Mouse (Mus musculus): ENCODE data around the gene Aire. TPM values are rescaled to one million over a fixed set of nuclear protein-coding genes. Genes with fewer than 3 reads are reported as not detected.

Aire gene
- 3.6 TPM in 2 replicates for polyA plus RNA-seq (2012; rRNA removed)

DNA sequence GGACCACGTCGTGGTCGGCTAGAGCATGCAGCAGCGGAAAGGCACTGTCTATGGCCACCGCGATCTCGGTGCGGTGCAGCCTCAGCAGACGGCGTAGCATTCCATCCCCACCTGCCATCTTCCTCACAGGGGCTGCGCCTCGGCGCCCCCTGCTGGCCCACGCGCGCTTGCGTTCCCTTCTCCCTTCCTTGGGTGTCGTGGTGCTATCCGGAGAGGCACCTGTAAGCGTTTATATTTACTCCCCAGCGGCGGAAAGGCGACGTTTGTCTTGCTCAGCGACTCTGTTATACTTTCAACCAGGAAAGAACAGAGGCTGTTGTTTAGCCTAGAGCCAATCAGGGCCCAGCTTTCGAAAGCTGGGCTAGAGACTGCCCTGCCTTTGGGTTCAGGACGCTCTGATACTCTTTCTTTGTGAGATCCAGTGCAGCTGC lies at the start of gene Aire:
Gene Aire, minus strand, starts transcription at position 205 of the 431 bp plus-strand sequence.

DNA sequence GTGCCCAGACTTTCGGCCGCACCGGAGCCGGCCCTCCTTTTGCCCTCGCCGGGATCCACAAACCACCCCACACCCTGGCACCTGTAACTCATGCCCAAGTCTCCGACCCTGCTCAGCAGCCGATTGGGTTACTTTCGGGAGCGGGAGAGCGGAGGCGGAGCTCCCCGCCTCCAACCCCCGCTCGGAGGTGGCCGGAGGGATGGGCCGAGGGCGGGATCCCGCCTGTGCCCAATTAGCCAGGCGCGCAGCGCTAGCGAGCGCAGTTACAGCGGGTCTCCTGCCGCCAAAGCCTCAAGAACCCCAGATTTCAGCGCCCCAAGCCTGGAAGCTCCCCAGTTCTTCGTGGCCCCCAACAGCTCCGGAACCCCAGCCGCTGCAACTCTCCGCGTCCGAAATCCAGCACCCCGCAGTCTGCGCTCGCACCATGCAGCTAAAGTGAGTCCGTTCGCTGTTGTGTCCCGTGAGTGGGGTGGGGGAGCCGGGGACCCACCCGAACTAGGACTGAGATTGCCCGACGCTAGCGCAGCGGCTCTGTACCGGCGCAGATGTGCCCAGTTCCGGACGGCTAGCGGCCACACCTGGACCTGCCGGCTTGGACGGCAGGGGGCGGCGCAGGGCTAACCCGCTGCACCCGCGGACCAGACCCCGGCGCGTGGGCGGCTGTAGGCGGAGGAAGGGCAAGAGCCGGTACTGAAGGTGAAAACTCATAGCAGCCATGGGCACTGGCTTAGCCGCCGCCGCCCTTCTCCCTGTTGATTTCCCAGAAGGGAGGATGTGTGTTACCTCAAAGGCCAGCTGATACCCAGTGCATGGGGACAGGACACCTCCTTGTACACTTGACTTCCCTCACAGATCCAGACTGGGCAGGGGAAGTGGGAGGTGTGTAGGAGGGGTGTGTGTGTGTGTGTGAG lies 25.9 kb upstream of the Aire start, which contains the start of gene Icosl:
Gene Icosl, plus strand, starts transcription at position 202 of the 911 bp plus-strand sequence.

DNA sequence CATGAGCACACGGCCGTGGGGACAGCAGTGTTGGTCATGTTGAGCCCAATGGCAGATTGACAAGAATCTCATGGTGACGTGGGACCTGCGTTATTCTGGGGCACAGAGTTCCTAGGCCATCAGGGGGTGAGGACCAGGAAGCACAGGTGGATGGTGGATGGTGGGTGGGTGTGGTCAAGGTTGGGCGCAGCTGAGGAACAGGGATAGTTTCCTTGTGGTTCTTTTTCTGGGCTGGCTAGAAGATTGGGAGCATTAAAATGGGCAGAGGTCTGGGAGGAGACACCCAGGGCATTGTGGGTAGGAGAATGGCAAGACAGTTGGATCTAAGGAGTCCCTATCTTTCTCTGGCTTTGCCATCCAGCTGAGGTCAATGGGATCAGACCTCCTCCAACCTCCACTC lies 1.8 kb downstream of the Aire start, which contains the start of gene Dnmt3l:
Gene Dnmt3l, plus strand, starts transcription at position 301 of the 400 bp plus-strand sequence.

DNA sequence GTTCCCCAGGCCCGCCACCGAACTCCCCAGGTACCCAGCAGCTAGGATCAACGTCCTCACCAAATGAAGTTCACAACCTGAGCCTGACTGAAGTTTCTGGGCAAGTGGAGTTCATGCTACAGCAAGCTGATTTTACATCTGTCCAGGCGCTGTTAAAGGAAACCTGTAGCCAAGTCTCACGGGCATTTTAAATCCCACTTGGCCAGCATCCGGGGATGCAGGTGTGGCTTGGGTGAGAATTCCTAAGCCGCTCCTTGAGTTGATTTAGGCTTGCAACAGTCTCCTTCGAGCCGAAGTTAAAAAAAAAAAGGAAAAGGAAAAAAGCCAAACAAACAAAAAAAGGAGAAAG lies 33.5 kb downstream of the Aire start, which contains the start of gene Pfkl:
Gene Pfkl, minus strand, starts transcription at position 139 of the 349 bp plus-strand sequence.

Other genes starting within 250 kb of the Aire start
- not detected in 2 replicates for gene Gm9639, start 248.5 kb downstream of the Aire start, polyA plus RNA-seq (2012; rRNA removed)
- not detected in 2 replicates for gene Gm19668, start 244.5 kb downstream of the Aire start, polyA plus RNA-seq (2012; rRNA removed)
- gene Gm9507, start 231.8 kb downstream of the Aire start, polyA plus RNA-seq (2012; rRNA removed), result not detected in 2 replicates
- gene Gm2696, start 228.9 kb downstream of the Aire start, polyA plus RNA-seq (2012; rRNA removed), result 0.33 TPM in 1 of 2 replicates, not detected in the other
- gene Krtap10-4, start 216.5 kb downstream of the Aire start, polyA plus RNA-seq (2012; rRNA removed), result not detected in 2 replicates
- gene Krtap10-10, start 207.7 kb downstream of the Aire start, polyA plus RNA-seq (2012; rRNA removed), result not detected in 2 replicates
- gene Gm36176, start 196.8 kb downstream of the Aire start, polyA plus RNA-seq (2012; rRNA removed), result not detected in 2 replicates
- not detected in 2 replicates for gene Gm10318, start 190.8 kb downstream of the Aire start, polyA plus RNA-seq (2012; rRNA removed)
- gene Gm3285, start 181.6 kb downstream of the Aire start, polyA plus RNA-seq (2012; rRNA removed), result not detected in 2 replicates
- 3.4 and 3.8 TPM in 2 replicates for gene Lrrc3, start 141.1 kb downstream of the Aire start, polyA plus RNA-seq (2012; rRNA removed)
- gene Trpm2, start 73.0 kb downstream of the Aire start, polyA plus RNA-seq (2012; rRNA removed), result 1.5 and 1.6 TPM in 2 replicates
- 104 and 111 TPM in 2 replicates for gene 1810043G02Rik, start 65.1 kb downstream of the Aire start, polyA plus RNA-seq (2012; rRNA removed)
- 168 and 197 TPM in 2 replicates for gene Pfkl, start 33.5 kb downstream of the Aire start, polyA plus RNA-seq (2012; rRNA removed)
- gene Dnmt3l, start 1.7 kb downstream of the Aire start, polyA plus RNA-seq (2012; rRNA removed), result 2.7 and 3.3 TPM in 2 replicates
- 29.7 and 41.0 TPM in 2 replicates for gene Icosl, start 25.7 kb upstream of the Aire start, polyA plus RNA-seq (2012; rRNA removed)
- gene D10Jhu81e, start 126.2 kb upstream of the Aire start, polyA plus RNA-seq (2012; rRNA removed), result 190 and 196 TPM in 2 replicates
- 16.8 and 17.9 TPM in 2 replicates for gene Pwp2, start 141.5 kb upstream of the Aire start, polyA plus RNA-seq (2012; rRNA removed)
- gene Trappc10, start 201.0 kb upstream of the Aire start, polyA plus RNA-seq (2012; rRNA removed), result 61.7 and 63.2 TPM in 2 replicates

Data from ovary, adult 2 months (tissue).